Mouse (Mus musculus) liver, embryonic 11.5 days (tissue): Measurements from ENCODE around the gene Ndufa8. TPM values are rescaled to one million over a fixed set of nuclear protein-coding genes. Genes with fewer than 3 reads are reported as not detected.

Source experiments
- ATAC-seq: fragments of 200-750 bp; cut with Nextera tagmentation; replicated peaks from 2 replicates; pipeline ENCODE4 v1.8.0; 2017; ENCODE audit warnings: moderate number of reproducible peaks, mild to moderate bottlenecking, moderate TSS enrichment, moderate library complexity; ENCODE audit not compliant: low FRiP score
- DNase-seq: peaks from one replicate; pipeline ENCODE4 v3.0.0-alpha.2; 2017; ENCODE audit warnings: low spot score
- H3K27ac ChIP-seq: fragments of 300-500 bp; sonication (generic); 2 replicates; pipeline ENCODE4 v1.5.1; 2014; ENCODE audit warnings: mild to moderate bottlenecking, low read depth, low read length, control low read depth
- H3K27me3 ChIP-seq: fragments of 300-500 bp; sonication (generic); replicated peaks from 2 replicates; pipeline ENCODE4 v1.6.1; 2014; ENCODE audit warnings: low read length, mixed read lengths; ENCODE audit not compliant: control insufficient read depth, insufficient read depth
- H3K36me3 ChIP-seq: fragments of 300-500 bp; sonication (generic); 2 replicates; pipeline ENCODE4 v1.6.1; 2014; ENCODE audit warnings: mild to moderate bottlenecking, low read length, moderate library complexity, mixed read lengths; ENCODE audit not compliant: control insufficient read depth, insufficient read depth
- H3K4me1 ChIP-seq: fragments of 300-500 bp; sonication (generic); replicated peaks from 2 replicates; pipeline ENCODE4 v1.6.1; 2014; ENCODE audit warnings: low read length, mixed read lengths; ENCODE audit not compliant: control insufficient read depth, insufficient read depth
- H3K4me2 ChIP-seq: fragments of 300-500 bp; sonication (generic); 2 replicates; pipeline ENCODE4 v1.6.1; 2014; ENCODE audit warnings: mild to moderate bottlenecking, control low read depth, moderate library complexity
- H3K4me3 ChIP-seq: fragments of 300-500 bp; sonication (generic); 2 replicates; pipeline ENCODE4 v1.5.1; 2014; ENCODE audit warnings: low read depth, low read length, control low read depth
- H3K9ac ChIP-seq: fragments of 300-500 bp; sonication (generic); 2 replicates; pipeline ENCODE4 v1.6.1; 2014; ENCODE audit warnings: low read depth, low read length, control low read depth
- H3K9me3 ChIP-seq: fragments of 300-500 bp; sonication (generic); 2 replicates; pipeline ENCODE4 v1.6.1; 2016; ENCODE audit warnings: low read length, inconsistent platforms, mixed read lengths; ENCODE audit not compliant: control insufficient read depth
- WGBS: fragments of 180-500 bp; shearing (Covaris S2); extraction: QIAGEN DNeasy Blood & Tissue Kit; methylation state at CpG from one replicate; pipeline ENCODE4 v1.1.7; 2014; 5-methylcytosine and 5-hydroxymethylcytosine counted together
- polyA plus RNA-seq: library from polyadenylated mRNA; unstranded; fragments of >200 nt; fragmentation: Nextera tagmentation; extraction: Ambion mirVana; gene quantifications from 2 replicates; pipeline ENCODE4 v1.2.1, GENCODE M21; 2014

Gene Ndufa8
- polyA plus RNA-seq, 1 experiment from 2014 or later = 269 TPM

DNA sequence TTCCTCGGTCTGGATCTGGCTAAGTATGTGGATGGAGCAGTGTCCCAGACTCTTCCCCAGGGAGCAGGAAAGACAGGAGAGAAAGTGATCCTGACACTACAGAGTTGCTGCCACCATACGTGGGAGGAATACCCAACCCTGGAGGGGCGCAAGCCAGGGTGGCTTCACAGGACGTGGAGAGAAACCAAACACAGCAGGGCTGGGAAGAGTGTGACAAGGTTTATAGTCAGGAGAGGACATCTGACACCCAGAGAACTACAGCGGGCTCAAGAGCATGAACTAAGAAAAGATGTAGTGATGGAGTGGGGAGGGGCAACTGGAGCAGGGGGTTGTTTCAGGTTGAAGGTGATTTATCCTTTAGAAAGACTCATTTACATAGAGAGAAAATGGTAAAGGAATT is 12.2 kb upstream of the Ndufa8 start:
- Histone ChIP-seq H3K9ac (no peak overlapping the region), H3K27ac (no peak overlapping the region), H3K36me3 (no peaks in the 10 kb centered on the region), H3K4me2 (no peak overlapping the region), H3K9me3 (no peaks in the 10 kb centered on the region), H3K27me3 (no peaks in the 10 kb centered on the region), H3K4me3 (no peak overlapping the region), H3K4me1 (no peaks in the 10 kb centered on the region)
- DNase-seq (no peak), ATAC-seq (no peak)
- WGBS = 62% methylated on average over 5 of the region's 5 CpGs

DNA sequence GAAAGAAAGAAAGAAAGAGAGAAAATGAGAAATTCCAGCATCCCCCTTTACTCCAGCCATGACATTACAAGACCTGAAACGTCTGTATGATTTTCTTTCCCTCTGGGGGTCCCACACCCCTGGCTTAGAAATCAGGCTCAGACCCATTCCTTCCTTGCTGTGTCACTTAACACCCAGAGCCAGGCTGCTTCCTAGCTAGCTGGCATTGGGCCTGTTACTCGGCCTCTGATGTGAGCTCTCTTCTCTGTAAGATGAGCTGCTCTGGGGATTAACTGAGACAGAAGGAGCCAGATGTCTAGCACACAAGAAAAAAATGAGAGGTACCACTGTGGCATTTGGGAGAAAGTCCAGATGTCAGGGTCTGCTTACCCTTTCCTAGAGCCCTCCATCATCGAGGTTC is 7.0 kb upstream of the Ndufa8 start:
- ATAC-seq = no peak

DNA sequence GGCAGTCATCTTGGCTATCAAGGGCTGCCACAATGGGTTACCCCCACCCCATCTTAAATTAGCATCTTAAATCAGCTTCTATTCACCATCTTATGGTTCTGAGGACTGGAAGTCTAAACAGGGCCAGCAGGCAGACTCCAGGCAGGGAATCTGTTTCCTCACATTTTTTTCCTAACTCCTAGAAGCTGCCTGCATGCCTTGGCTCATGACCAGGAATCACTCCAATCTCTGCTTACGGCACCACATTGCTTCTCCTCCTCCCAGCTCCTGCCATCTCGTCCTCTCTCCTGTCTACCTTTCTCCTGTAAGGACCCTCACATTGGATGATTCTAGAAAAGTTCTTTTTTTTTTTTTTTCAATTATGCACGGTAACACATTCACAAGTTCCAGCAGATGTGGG is 4.0 kb upstream of the Ndufa8 start:
- H3K27me3 ChIP-seq = no peaks in the 10 kb centered on the region
- no peak overlapping the region for H3K27ac ChIP-seq
- no peak overlapping the region for H3K4me3 ChIP-seq
- no peak for ATAC-seq
- no peak for DNase-seq
- no peak overlapping the region for H3K4me2 ChIP-seq
- 62% methylated on average over 3 of the region's 3 CpGs for WGBS
- no peak overlapping the region for H3K9ac ChIP-seq
- H3K36me3 ChIP-seq = no peaks in the 10 kb centered on the region
- no peaks in the 10 kb centered on the region for H3K9me3 ChIP-seq
- peaks cover under 1% of the 10 kb centered on the region for H3K4me1 ChIP-seq

More for the DNA sequence above, 7.0 kb upstream of the Ndufa8 start:
- H3K4me3 ChIP-seq = no peak overlapping the region
- no peaks in the 10 kb centered on the region for H3K4me1 ChIP-seq
- H3K9me3 ChIP-seq = no peaks in the 10 kb centered on the region
- no peak overlapping the region for H3K9ac ChIP-seq
- no peaks in the 10 kb centered on the region for H3K27me3 ChIP-seq
- 46% methylated on average over 3 of the region's 3 CpGs for WGBS
- H3K4me2 ChIP-seq = no peak overlapping the region
- H3K36me3 ChIP-seq = no peaks in the 10 kb centered on the region
- DNase-seq = no peak
- no peak overlapping the region for H3K27ac ChIP-seq

DNA sequence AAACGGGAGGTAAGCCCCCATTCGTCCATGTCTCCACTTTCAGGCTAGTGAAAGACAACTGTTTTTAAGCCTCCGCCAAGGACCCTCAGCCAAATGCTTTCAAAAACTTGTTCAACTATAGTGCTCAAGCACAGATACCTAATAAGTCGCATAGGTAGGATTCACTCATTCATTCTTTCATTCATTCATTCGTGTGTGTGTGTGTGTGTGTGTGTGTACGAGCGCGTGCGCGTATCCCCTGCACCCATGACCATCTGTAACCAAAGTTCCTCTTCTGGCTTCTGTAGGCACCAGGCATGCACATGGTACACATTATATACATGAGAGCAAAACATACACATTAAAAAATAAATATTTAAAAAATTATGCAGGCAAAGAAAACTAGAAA is 355 bp upstream of the Ndufa8 start:
- peaks cover 9% of the 10 kb centered on the region for H3K4me1 ChIP-seq
- H3K9me3 ChIP-seq = no peaks in the 10 kb centered on the region
- peak overlapping the region; percentile 81 for H3K4me3 ChIP-seq
- 40% methylated on average over 10 of the region's 10 CpGs for WGBS
- no peaks in the 10 kb centered on the region for H3K27me3 ChIP-seq
- no peak overlapping the region for H3K9ac ChIP-seq
- ATAC-seq (peak; percentile 6; the same call in 1 of the 2 replicates), DNase-seq (no peak)
- H3K36me3 ChIP-seq = 0 out of 2 replicates have a peak, but pooled peaks cover 5% of the 10 kb centered on the region
- peak overlapping the region; percentile 79 for H3K4me2 ChIP-seq
- no peak overlapping the region for H3K27ac ChIP-seq

DNA sequence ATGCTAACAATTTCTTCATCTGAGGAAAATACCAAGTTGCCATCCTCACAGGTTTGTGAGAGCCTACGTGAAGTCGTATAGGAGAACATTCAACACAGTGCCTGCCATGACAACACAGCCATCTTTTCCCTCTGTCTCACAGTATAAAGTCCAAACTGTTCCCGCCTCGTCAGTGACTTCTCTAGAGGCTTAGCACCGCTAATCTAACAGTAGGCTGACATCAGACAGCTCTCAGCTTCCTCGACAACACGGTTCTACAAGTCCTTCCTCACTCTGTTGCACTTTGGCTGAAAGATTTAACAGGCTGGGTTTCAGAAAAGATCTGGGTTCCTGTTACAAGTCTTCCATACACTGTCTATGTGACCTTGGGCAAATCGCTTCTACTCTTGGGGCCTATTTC is 1.0 kb downstream of the Ndufa8 start:
- no peak overlapping the region for H3K27ac ChIP-seq

DNA sequence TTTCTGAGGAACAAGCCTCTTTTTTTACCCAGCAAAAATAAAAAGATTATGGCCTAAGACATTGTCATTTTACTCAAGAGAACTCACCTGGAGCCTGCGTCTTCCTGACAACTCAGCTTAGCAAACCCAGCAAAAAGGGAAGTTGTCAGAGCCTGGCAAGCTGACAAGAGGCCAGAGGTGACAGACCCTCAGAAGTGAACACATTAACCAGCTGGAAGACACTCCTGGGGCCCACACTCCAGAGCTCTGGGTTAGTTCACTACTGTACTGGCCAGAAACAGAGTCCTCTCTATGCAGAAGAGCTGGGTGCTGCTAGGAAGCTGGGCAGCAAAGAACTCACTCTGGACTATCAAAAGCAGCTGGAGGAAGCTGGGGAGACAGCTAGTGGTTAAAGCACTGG is 8.3 kb downstream of the Ndufa8 start:
- ATAC-seq (no peak), DNase-seq (no peak)
- Histone ChIP-seq H3K27me3 (no peaks in the 10 kb centered on the region), H3K27ac (no peak overlapping the region), H3K4me2 (no peak overlapping the region), H3K9me3 (no peaks in the 10 kb centered on the region), H3K4me3 (no peak overlapping the region), H3K4me1 (no peaks in the 10 kb centered on the region), H3K9ac (no peak overlapping the region), H3K36me3 (peaks cover 23% of the 10 kb centered on the region)
- 63% methylated on average over 1 of the region's 1 CpGs for WGBS

More for the DNA sequence above, 1.0 kb downstream of the Ndufa8 start:
- 57% methylated on average over 8 of the region's 8 CpGs for WGBS
- peak overlapping the region; percentile 79 for H3K4me2 ChIP-seq
- peak overlapping the region; percentile 81 for H3K4me3 ChIP-seq
- peaks cover 6% of the 10 kb centered on the region; the same call in 1 of the 2 replicates for H3K36me3 ChIP-seq
- ATAC-seq = no peak
- no peak for DNase-seq
- peak overlapping the region; percentile 85 for H3K9ac ChIP-seq
- peaks cover 9% of the 10 kb centered on the region for H3K4me1 ChIP-seq
- no peaks in the 10 kb centered on the region for H3K27me3 ChIP-seq
- H3K9me3 ChIP-seq = no peaks in the 10 kb centered on the region

DNA sequence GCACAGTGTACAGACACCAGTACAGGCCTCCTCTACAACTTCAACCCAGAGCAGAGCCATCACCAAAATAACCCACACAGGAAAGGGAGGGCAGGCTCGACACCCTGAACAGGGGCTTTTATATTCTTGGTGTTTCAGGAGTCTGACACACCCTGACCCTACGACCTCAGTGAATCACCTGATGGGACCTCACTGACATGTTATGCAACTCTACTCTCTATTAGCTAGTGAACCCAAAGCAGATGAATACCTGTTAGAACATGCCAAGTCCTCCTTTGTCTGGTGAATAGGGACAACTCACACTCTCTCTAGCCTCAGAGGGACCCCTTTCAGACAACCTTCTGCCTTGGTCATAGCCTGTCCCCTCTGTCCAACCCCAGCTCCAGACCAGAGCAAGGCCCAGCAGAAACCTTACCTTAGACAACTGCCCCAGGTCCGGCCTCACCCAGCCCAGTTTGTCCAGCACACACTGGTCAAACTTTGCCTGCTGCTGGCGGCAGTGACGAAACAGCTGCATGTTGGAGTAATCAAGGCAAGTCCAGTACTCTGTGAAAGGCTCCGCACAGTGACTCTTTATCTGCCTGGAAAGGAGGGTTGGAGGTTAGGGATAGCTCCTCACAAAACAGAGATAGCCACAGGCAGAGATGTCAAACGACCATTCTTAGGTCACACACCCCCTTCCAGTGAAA is 9.8 kb downstream of the Ndufa8 start:
- no peak for DNase-seq
- H3K27me3 ChIP-seq = no peaks in the 10 kb centered on the region
- H3K4me1 ChIP-seq = no peaks in the 10 kb centered on the region
- H3K4me3 ChIP-seq = no peak overlapping the region
- no peak; the same call in 1 of the 2 replicates for ATAC-seq
- no peaks in the 10 kb centered on the region for H3K9me3 ChIP-seq
- no peak overlapping the region for H3K4me2 ChIP-seq
- no peak overlapping the region for H3K9ac ChIP-seq
- no peak overlapping the region for H3K27ac ChIP-seq
- 74% methylated on average over 7 of the region's 7 CpGs for WGBS
- peaks cover 22% of the 10 kb centered on the region for H3K36me3 ChIP-seq

DNA sequence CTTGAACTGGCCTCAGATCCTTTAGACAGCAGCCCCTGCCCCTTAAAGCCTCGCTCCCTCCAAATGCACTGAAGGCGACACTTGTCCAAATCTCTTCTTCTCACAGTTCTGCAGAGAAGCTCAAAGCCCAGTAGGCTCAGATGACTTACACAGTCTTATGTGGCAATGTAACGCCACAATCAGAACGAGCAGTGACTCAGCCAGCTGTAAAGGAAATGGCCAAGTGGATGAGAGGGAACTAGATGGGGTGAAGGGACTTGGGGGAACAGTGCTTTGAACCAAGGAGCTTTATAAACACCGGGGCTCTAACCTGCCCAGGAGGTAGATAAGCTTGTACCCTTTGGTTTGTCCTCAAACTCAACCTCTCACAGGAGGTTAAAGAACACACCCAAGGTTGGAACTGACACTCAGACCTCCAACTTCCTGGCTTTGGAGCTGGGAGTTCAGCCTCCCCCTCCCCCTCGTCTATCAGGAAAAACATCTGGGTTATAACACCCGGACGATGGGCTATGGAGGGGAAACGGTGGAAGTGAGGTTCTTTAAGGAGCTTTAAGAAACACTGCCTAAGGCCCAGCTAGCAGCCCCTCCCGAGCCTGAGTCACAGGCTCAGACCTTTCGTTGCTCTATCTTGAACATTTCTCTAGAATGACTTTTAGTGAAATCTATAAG is 13.7 kb downstream of the Ndufa8 start:
- WGBS = 40% methylated on average over 11 of the region's 11 CpGs
- H3K27ac ChIP-seq = no peak overlapping the region

DNA sequence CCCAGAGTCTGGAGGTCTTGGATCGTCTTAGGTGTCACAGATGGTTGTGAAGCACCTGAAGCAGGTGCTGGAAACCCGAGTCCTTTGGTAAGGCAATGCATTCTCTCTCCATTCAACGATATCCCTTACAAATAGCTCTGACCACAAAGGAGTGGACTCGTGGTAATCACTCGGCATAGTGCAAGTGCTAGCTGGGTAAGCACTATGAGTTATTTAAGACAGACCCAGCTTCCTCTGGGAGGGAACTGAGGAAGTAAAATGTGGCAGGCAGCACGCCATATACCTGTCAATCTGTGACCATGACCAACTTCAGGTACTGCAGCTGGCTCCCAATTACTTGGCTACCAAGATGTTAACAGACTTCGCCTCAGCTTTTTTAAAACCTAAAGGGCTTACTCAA is 14.3 kb downstream of the Ndufa8 start:
- no peaks in the 10 kb centered on the region for H3K4me1 ChIP-seq
- no peak overlapping the region for H3K4me3 ChIP-seq
- DNase-seq (no peak), ATAC-seq (no peak)
- no peak overlapping the region for H3K9ac ChIP-seq
- WGBS = 64% methylated on average over 7 of the region's 7 CpGs
- H3K27me3 ChIP-seq = no peaks in the 10 kb centered on the region
- H3K9me3 ChIP-seq = 0 out of 2 replicates have a peak, but pooled peaks cover 3% of the 10 kb centered on the region
- H3K27ac ChIP-seq = no peak overlapping the region
- H3K4me2 ChIP-seq = no peak overlapping the region
- peaks cover 19% of the 10 kb centered on the region for H3K36me3 ChIP-seq

More for the DNA sequence above, 13.7 kb downstream of the Ndufa8 start:
- no peaks in the 10 kb centered on the region for H3K4me1 ChIP-seq
- H3K9ac ChIP-seq = no peak overlapping the region
- DNase-seq (no peak), ATAC-seq (0 out of 2 replicates have a peak, but pooled peaks have one; percentile 38)
- H3K4me3 ChIP-seq = no peak overlapping the region
- H3K4me2 ChIP-seq = no peak overlapping the region
- H3K36me3 ChIP-seq = peaks cover 19% of the 10 kb centered on the region
- H3K9me3 ChIP-seq = 0 out of 2 replicates have a peak, but pooled peaks cover 3% of the 10 kb centered on the region
- no peaks in the 10 kb centered on the region for H3K27me3 ChIP-seq
